Mouse (Mus musculus) left cerebral cortex, adult 18-20 months (tissue): Measurements from ENCODE around the gene Elp5. TPM values are rescaled to one million over a fixed set of nuclear protein-coding genes. Genes with fewer than 3 reads are reported as not detected.
A peak's percentile ranks its signal among the peaks of the same experiment; 100 is the strongest.
"Not testable (repeated sequence)": the region's sequence is repeated elsewhere in the genome, so short reads cannot be mapped to it uniquely, and the experiment has no call there.

Experiments
- DNase-seq, 2 experiments: peaks; one replicate each; pipeline ENCODE4 v3.0.0; 2021 to 2022; ENCODE audit warnings: low spot score in 2 of 2, mixed read lengths in 1 of 2
- total RNA-seq, 2 experiments: library from RNA; stranded (reverse); gene quantifications; 2 replicates each; pipeline ENCODE4 v1.2.3; 2021

The Elp5 gene
- total RNA-seq, 2 experiments from 2014 or later, result 78.8 to 87.3 TPM

- DNase-seq, result no peak
Measured at GRCm38 (mm10) chr11:69964650-69965270, 17.6 kb downstream of the Elp5 start, which contains the start of gene Cldn7. TSS of gene Cldn7 (plus strand) at chr11:69964779.

- no peak for DNase-seq
Measured at GRCm38 (mm10) chr11:69961841-69962240, 20.5 kb downstream of the Elp5 start.

- DNase-seq, result no peak
Measured at GRCm38 (mm10) chr11:69960616-69961015, 21.7 kb downstream of the Elp5 start.

GRCm38 (mm10) chr11:69956218-69956617 is 26.1 kb downstream of the Elp5 start:
- DNase-seq, result no peak

- DNase-seq, result not testable (repeated sequence)
Measured at GRCm38 (mm10) chr11:69955618-69956017, 26.7 kb downstream of the Elp5 start.

- DNase-seq, result no peak
Measured at GRCm38 (mm10) chr11:69953267-69953915, 28.9 kb downstream of the Elp5 start.

GRCm38 (mm10) chr11:69952274-69952673 is 30.0 kb downstream of the Elp5 start:
- DNase-seq, result no peak

GRCm38 (mm10) chr11:69950807-69951459 is 31.4 kb downstream of the Elp5 start:
- DNase-seq, result no peak

GRCm38 (mm10) chr11:69948763-69949150 is 33.6 kb downstream of the Elp5 start:
- peak; percentile 62 to 72 for DNase-seq

GRCm38 (mm10) chr11:69948066-69948762 is 34.1 kb downstream of the Elp5 start, which contains the start of gene Slc2a4:
TSS of gene Slc2a4 (minus strand) at chr11:69948188.
- DNase-seq, result no peak

GRCm38 (mm10) chr11:69947337-69948065 is 34.8 kb downstream of the Elp5 start:
- no peak for DNase-seq

GRCm38 (mm10) chr11:69945997-69946891 is 36.1 kb downstream of the Elp5 start:
- no peak for DNase-seq

GRCm38 (mm10) chr11:69945216-69945615 is 37.1 kb downstream of the Elp5 start:
- no peak for DNase-seq

- DNase-seq, result no peak
Measured at GRCm38 (mm10) chr11:69940962-69941361, 41.4 kb downstream of the Elp5 start.

GRCm38 (mm10) chr11:69939731-69940130 is 42.6 kb downstream of the Elp5 start:
- no peak for DNase-seq

- no peak for DNase-seq
Measured at GRCm38 (mm10) chr11:69939181-69939580, 43.1 kb downstream of the Elp5 start.

- no peak for DNase-seq
Measured at GRCm38 (mm10) chr11:69938401-69938979, 43.8 kb downstream of the Elp5 start.

GRCm38 (mm10) chr11:69937834-69938233 is 44.5 kb downstream of the Elp5 start:
- no peak for DNase-seq

- DNase-seq, result no peak
Measured at GRCm38 (mm10) chr11:69937385-69937784, 44.9 kb downstream of the Elp5 start.
